Mouse (Mus musculus) brain, embryonic 14.5 days (tissue): ENCODE data around the gene Mpzl3. TPM values are rescaled to one million over a fixed set of nuclear protein-coding genes. Genes with fewer than 3 reads are reported as not detected.

ENCODE experiments used
- DNase-seq: peaks from one replicate; pipeline ENCODE4 v3.0.0-alpha.2; 2011; ENCODE audit warnings: low read depth
- CTCF ChIP-seq: fragments of 200-500 bp; IDR thresholded peaks from 2 replicates; pipeline ENCODE4 v1.5.1; 2012; ENCODE audit warnings: inconsistent platforms, mild to moderate bottlenecking, moderate library complexity, borderline replicate concordance; ENCODE audit not compliant: insufficient read depth, insufficient read length; ENCODE audit errors: extremely low read depth
- POLR2A ChIP-seq: fragments of 200-500 bp; IDR thresholded peaks from 2 replicates; pipeline ENCODE4 v1.6.1; 2012; ENCODE audit warnings: mild to moderate bottlenecking, inconsistent platforms, borderline replicate concordance; ENCODE audit not compliant: poor library complexity, insufficient read depth, insufficient read length, severe bottlenecking; ENCODE audit errors: extremely low read depth
- polyA plus RNA-seq: library from polyadenylated mRNA; depleted of rRNA; stranded (reverse); fragments of >200 nt; gene quantifications from 2 replicates; pipeline ENCODE4 v1.2.3, GENCODE M21; 2012; rRNA removed

Mpzl3 gene
- polyA plus RNA-seq: 0.86 and 1.7 TPM in 2 replicates

GRCm38 (mm10) chr9:45055082-45055713, at the start of gene Mpzl3:
Mpzl3 (plus strand) TSS chr9:45055186.
- TF ChIP-seq CTCF (no peak), POLR2A (peak; percentile 29; the same call in 1 of the 2 replicates)
- peak; percentile 98 for DNase-seq

- DNase-seq: no peak
- TF ChIP-seq POLR2A: no peak
Measured at GRCm38 (mm10) chr9:45007404-45007803, 47.6 kb upstream of the Mpzl3 start.

GRCm38 (mm10) chr9:45008342-45008741, 46.6 kb upstream of the Mpzl3 start:
- no peak for TF ChIP-seq POLR2A
- no peak for TF ChIP-seq CTCF
- no peak for DNase-seq

- DNase-seq: no peak
- no peak for TF ChIP-seq CTCF
- TF ChIP-seq POLR2A: no peak
Measured at GRCm38 (mm10) chr9:45009180-45010078, 45.6 kb upstream of the Mpzl3 start, which contains the start of gene Cd3e. Cd3e (minus strand) TSS chr9:45009627.

- TF ChIP-seq CTCF (no peak), POLR2A (no peak)
- DNase-seq: peak; percentile 5
Measured at GRCm38 (mm10) chr9:45010461-45010860, 44.5 kb upstream of the Mpzl3 start.

- no peak for DNase-seq
- TF ChIP-seq CTCF (no peak), POLR2A (no peak)
Measured at GRCm38 (mm10) chr9:45011291-45011690, 43.7 kb upstream of the Mpzl3 start.

GRCm38 (mm10) chr9:45014879-45015278, 40.1 kb upstream of the Mpzl3 start:
- TF ChIP-seq CTCF (no peak), POLR2A (no peak)
- no peak for DNase-seq

GRCm38 (mm10) chr9:45015841-45016240, 39.1 kb upstream of the Mpzl3 start:
- DNase-seq: no peak
- TF ChIP-seq CTCF: no peak
- TF ChIP-seq POLR2A: no peak

- TF ChIP-seq CTCF: no peak
- no peak for TF ChIP-seq POLR2A
- peak; percentile 4 for DNase-seq
Measured at GRCm38 (mm10) chr9:45018031-45018430, 37.0 kb upstream of the Mpzl3 start.

GRCm38 (mm10) chr9:45022800-45023199, 32.2 kb upstream of the Mpzl3 start:
- TF ChIP-seq CTCF (peak; percentile 86), POLR2A (no peak)
- DNase-seq: peak; percentile 84

- TF ChIP-seq POLR2A (no peak), CTCF (no peak)
- DNase-seq: no peak
Measured at GRCm38 (mm10) chr9:45023638-45024037, 31.3 kb upstream of the Mpzl3 start.
